ENCODE assay signal across 9 mouse cellular contexts in the genomic region with DNA sequence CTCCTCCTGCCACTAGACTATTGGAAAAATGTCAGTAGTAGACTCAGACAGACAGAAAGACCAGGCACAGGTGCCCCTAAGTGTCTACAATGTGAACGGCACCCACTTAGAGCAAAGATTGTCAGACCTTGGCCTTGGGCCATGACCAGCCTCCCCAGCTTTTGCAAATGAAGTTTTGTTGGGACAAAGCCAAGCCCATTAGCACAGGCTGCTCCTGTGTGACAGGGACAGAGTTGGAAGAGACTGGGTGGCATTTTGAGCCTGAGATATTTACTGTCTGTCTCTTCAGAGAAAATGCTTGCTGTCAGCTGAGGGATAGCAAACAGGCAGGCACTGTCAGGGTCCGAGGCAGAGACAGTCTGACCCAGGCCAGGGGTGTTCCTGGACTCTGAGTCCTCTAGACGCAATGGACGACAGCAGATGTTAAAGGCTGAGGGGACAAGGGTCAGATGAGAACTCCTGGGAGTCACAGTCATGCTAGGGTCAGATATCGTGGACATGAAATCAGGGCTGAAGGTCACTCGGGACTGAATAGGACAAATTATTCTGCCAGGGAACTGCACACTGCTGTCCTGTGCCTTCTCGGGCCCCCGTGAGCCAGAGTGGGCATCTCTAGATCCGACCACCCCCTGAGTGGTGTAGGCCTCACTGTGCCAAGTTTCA. TPM values are rescaled to one million over a fixed set of nuclear protein-coding genes. Genes with fewer than 3 reads are reported as not detected.
DNase-seq lines count a peak whose midpoint lies in the region; ATAC-seq lines count a peak whose summit lies in the region.
"Had no signal": no experiment of that assay in that cellular context is flagged by ENCODE, and none has a peak within 500 bp of the region (broad histone marks: within the 10 kb centered on the region; RNA-seq: fewer than 3 reads in every experiment).

No protein-coding gene starts in this region.

- no peaks in the 10 kb centered on the region for H3K27me3 ChIP-seq in kidney, embryonic 16.5 days (ENCODE audit: insufficient read depth, low read length)
- no peaks in the 10 kb centered on the region; the same call in 1 of the 2 replicates for H3K27me3 ChIP-seq in embryonic facial prominence, embryonic 10.5 days (replicated peaks; ENCODE audit: low read depth, poor library complexity, severe bottlenecking)
- no peaks in the 10 kb centered on the region for H3K27me3 ChIP-seq in limb, embryonic 10.5 days (ENCODE audit: low read depth, poor library complexity, severe bottlenecking)

- H3K36me3 ChIP-seq in kidney, embryonic 16.5 days (ENCODE audit: insufficient read depth, low read length) = no peaks in the 10 kb centered on the region
- no peaks in the 10 kb centered on the region for H3K36me3 ChIP-seq in embryonic facial prominence, embryonic 10.5 days (replicated peaks)
- no peaks in the 10 kb centered on the region for H3K36me3 ChIP-seq in limb, embryonic 10.5 days

- no peak overlapping the region for H3K9ac ChIP-seq in kidney, embryonic 16.5 days (replicated peaks; ENCODE audit: low read length)

- peak; percentile 69 for DNase-seq in kidney, adult 11 months
- DNase-seq in MN1 (ENCODE audit: low spot score) = peak; percentile 13
- peak; percentile 26 for DNase-seq in adrenal gland, adult 8-10 months
- DNase-seq in kidney, postnatal 4 days = peak; percentile 37 to 59
- no peak for DNase-seq in embryonic facial prominence, embryonic 10.5 days (ENCODE audit: low spot score)
- no peak for DNase-seq in limb, embryonic 10.5 days (ENCODE audit: low spot score)
- DNase-seq: cerebellum, adult 11-12 months had no signal

- peaks cover 5% of the 10 kb centered on the region; the same call in 1 of the 2 replicates for H3K4me1 ChIP-seq in kidney, embryonic 16.5 days (ENCODE audit: insufficient read depth, low read length)
- peaks cover 10% of the 10 kb centered on the region for H3K4me1 ChIP-seq in embryonic facial prominence, embryonic 10.5 days
- H3K4me1 ChIP-seq in limb, embryonic 10.5 days = peaks cover 3% of the 10 kb centered on the region; the same call in 1 of the 2 replicates

- no peak overlapping the region for H3K27ac ChIP-seq in kidney, embryonic 16.5 days (ENCODE audit: low read length)
- H3K27ac ChIP-seq in embryonic facial prominence, embryonic 10.5 days (replicated peaks) = no peak overlapping the region
- H3K27ac ChIP-seq in limb, embryonic 10.5 days = no peak overlapping the region

- no peaks in the 10 kb centered on the region for H3K9me3 ChIP-seq in kidney, embryonic 16.5 days (ENCODE audit: low read length)
- no peaks in the 10 kb centered on the region for H3K9me3 ChIP-seq in embryonic facial prominence, embryonic 10.5 days
- no peaks in the 10 kb centered on the region for H3K9me3 ChIP-seq in limb, embryonic 10.5 days (replicated peaks)

- ATAC-seq in kidney, embryonic 16.5 days (ENCODE audit: low FRiP score, low TSS enrichment) = no peak

- H3K4me2 ChIP-seq in kidney, embryonic 16.5 days (replicated peaks; ENCODE audit: low read depth, low read length) = no peak overlapping the region

- H3K4me3 ChIP-seq in kidney, embryonic 16.5 days (ENCODE audit: low read length) = no peak overlapping the region
- no peak overlapping the region for H3K4me3 ChIP-seq in embryonic facial prominence, embryonic 10.5 days
- no peak overlapping the region for H3K4me3 ChIP-seq in limb, embryonic 10.5 days

- WGBS in kidney, embryonic 16.5 days = 55% methylated on average over 9 of the region's 9 CpGs
- 69% methylated on average over 9 of the region's 9 CpGs for WGBS in embryonic facial prominence, embryonic 10.5 days
- WGBS in limb, embryonic 10.5 days = 76% methylated on average over 9 of the region's 9 CpGs

RNA-seq across cellular contexts. Expression of gene Sctr, which starts 30.5 kb away (rescaled TPM):
- 0.42 and 0.73 TPM in 2 replicates for polyA plus RNA-seq in kidney, embryonic 16.5 days (2015; fragmentation: Nextera tagmentation; extraction: Ambion mirVana)
- 10 to 100 TPM in 3 of 4 experiments, 1 to 10 TPM in 1; 9.9 to 17.6 (median 12.3) TPM for total RNA-seq in adrenal gland, adult 8-10 months (2022)
- 0.16 and 0.24 TPM in 2 replicates for polyA plus RNA-seq in embryonic facial prominence, embryonic 10.5 days (2016; fragmentation: Nextera tagmentation; extraction: Ambion mirVana)
- 0.06 TPM in 1 of 2 replicates, not detected in the other for polyA plus RNA-seq in limb, embryonic 10.5 days (2016; fragmentation: Nextera tagmentation; extraction: Ambion mirVana)
- total RNA-seq: megakaryocyte-erythroid progenitor cell, adult 5-6 weeks had no signal

RNA-seq across cellular contexts. Expression of gene Tmem37, which starts 36.7 kb away (rescaled TPM):
- polyA plus RNA-seq in kidney, embryonic 16.5 days (2015; fragmentation: Nextera tagmentation; extraction: Ambion mirVana) = 78.9 and 83.5 TPM in 2 replicates
- total RNA-seq in adrenal gland, adult 8-10 months (2022) = 10 to 100 TPM in 2 of 4 experiments, 1 to 10 TPM in 2; 8.7 to 21.2 (median 14.5) TPM
- 5.2 and 7.2 TPM in 2 replicates for polyA plus RNA-seq in embryonic facial prominence, embryonic 10.5 days (2016; fragmentation: Nextera tagmentation; extraction: Ambion mirVana)
- polyA plus RNA-seq in limb, embryonic 10.5 days (2016; fragmentation: Nextera tagmentation; extraction: Ambion mirVana) = 3.2 and 3.5 TPM in 2 replicates
- total RNA-seq: megakaryocyte-erythroid progenitor cell, adult 5-6 weeks had no signal

RNA-seq across cellular contexts. Expression of gene Cfap221, which starts 40.1 kb away (rescaled TPM):
- polyA plus RNA-seq in kidney, embryonic 16.5 days (2015; fragmentation: Nextera tagmentation; extraction: Ambion mirVana) = 0.21 and 0.22 TPM in 2 replicates
- under 1 TPM in 2 of 4 experiments, not detected in 2; 0.15 to 0.22 TPM for total RNA-seq in adrenal gland, adult 8-10 months (2022)
- polyA plus RNA-seq in embryonic facial prominence, embryonic 10.5 days (2016; fragmentation: Nextera tagmentation; extraction: Ambion mirVana) = not detected in 2 replicates
- polyA plus RNA-seq in limb, embryonic 10.5 days (2016; fragmentation: Nextera tagmentation; extraction: Ambion mirVana) = not detected in 2 replicates
- total RNA-seq: megakaryocyte-erythroid progenitor cell, adult 5-6 weeks had no signal

Comparison
In these comparisons a context has a peak if more than half of its experiments do, and no peak if none do; other contexts are left out.
1. DNase-seq: peak in kidney, adult 11 months (single experiment), MN1 (single experiment), adrenal gland, adult 8-10 months (single experiment) and kidney, postnatal 4 days (2 of 2); none in embryonic facial prominence, embryonic 10.5 days (single experiment) and limb, embryonic 10.5 days (single experiment).